Mouse (Mus musculus) heart, postnatal 36 days (tissue): ENCODE data around the gene Xrcc4. TPM values are rescaled to one million over a fixed set of nuclear protein-coding genes. Genes with fewer than 3 reads are reported as not detected.

Experiments used
- DNase-seq, 2 experiments: peaks; one replicate each; pipeline ENCODE4 v3.0.0; 2021 to 2022
- intact Hi-C: fragments of 180-260 bp; cut with DNase I; formaldehyde crosslinking; loops from one replicate; pipeline ENCODE4 v1.15.1; 2025
- total RNA-seq, 2 experiments: library from RNA; stranded (reverse); gene quantifications; 2 replicates each; pipeline ENCODE4 v1.2.3; 2021

The Xrcc4 gene
- total RNA-seq, 2 experiments from 2014 or later = 10.1 to 16.0 TPM

DNA sequence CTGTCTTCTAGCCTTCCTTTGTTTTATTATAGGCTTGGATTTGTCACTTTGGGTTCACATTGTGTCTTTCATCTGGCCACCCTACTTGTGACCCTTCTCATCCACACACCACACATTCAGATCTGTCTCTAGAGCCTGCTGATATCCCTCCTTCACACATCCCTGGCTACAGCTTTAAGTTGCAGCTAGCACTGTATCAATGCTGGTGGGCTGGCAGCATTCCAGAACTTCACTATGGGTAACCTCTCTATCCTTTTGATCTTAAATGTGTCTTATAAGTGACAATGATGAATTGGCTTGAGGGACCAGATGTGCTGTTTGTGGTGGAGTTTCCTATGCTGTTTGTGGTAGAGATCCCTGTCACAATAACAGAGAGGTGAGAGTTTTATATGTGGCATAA is 120.7 kb downstream of the Xrcc4 start:
- DNase-seq = no peak
- intact Hi-C loops = no loop called here

GRCm38 (mm10) chr13:89944354-89944753 is 145.1 kb downstream of the Xrcc4 start:
- intact Hi-C loops = no loop called here
- no peak for DNase-seq

GRCm38 (mm10) chr13:89929477-89929876 is 159.9 kb downstream of the Xrcc4 start:
- peak in 1 of 2 experiments; percentile 32 for DNase-seq
- intact Hi-C loops = no loop called here

DNA sequence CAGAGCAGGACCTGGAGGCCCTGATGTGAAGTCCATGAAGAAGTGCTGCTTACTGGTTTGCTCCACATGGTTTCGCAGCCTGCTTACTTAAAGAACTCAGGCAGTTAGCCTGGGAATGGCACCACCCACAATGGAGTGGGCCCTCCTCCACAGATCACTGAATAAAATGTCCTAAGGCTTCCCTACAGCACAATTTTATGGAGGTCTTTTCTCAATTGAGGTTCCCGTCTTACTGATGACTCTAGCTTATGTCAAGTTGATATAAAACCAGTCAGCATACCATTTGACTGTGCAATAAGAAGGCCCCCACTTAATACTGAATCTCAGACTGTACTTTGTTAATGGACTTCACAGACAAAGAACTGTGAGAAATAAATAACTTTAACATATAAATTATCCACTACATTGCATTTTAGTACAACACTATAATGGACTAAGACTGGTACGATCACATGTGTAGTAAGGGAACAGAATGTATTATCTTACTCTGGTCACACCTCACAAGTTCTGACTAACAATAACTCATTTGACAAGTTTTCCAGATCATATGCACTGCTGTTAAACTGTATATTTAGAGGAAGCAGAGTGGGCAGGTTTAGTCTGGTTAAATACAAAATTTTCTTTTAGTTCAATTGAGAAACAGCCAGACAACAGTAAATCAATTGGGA is 170.5 kb downstream of the Xrcc4 start:
- no peak for DNase-seq
- intact Hi-C loops = no loop called here

GRCm38 (mm10) chr13:89914332-89914731 is 175.1 kb downstream of the Xrcc4 start:
- intact Hi-C loops = no loop called here
- no peak for DNase-seq

DNA sequence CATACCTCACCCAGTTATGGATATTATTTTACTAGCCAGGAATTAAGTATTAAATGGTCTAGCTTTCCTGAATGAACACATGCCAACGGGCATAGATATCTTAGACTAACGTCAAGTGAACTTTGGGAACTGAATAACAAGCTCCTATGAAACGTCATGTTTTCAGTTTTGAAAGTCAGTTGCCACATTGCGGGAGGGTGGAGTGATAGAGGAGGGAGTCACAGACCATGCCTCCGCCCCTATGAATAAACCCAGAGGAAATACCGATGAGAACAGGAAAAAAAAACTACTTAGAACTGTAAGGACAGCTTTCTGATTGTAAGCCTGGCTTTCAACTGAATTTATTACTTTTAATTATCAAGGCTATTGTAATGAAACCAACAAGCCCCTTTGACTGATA is 175.5 kb downstream of the Xrcc4 start:
- DNase-seq = peak in 1 of 2 experiments; percentile 19

GRCm38 (mm10) chr13:89906120-89906519 is 183.3 kb downstream of the Xrcc4 start:
- intact Hi-C loops = no loop called here
- DNase-seq = no peak

More for the DNA sequence above, 175.5 kb downstream of the Xrcc4 start:
- intact Hi-C loops = no loop called here

DNA sequence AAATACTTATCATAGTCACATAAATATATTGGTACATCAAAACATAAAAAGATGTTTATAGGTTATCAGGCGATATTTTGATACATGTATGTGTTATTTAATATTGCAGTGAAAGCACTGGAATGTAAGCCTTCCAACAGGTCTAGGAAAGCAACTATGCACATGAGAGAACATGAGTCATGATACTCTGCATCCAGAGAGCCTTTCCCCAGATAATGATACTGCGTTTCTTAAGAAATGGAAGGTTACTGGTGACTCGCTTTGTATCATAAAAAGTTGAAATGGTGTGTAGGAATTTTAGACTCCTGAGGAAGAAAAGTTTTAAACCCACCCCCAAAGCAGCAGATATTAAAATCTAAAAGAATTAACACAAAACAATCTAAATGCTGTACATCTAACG is 190.3 kb downstream of the Xrcc4 start:
- intact Hi-C loops = no loop called here
- DNase-seq = no peak

DNA sequence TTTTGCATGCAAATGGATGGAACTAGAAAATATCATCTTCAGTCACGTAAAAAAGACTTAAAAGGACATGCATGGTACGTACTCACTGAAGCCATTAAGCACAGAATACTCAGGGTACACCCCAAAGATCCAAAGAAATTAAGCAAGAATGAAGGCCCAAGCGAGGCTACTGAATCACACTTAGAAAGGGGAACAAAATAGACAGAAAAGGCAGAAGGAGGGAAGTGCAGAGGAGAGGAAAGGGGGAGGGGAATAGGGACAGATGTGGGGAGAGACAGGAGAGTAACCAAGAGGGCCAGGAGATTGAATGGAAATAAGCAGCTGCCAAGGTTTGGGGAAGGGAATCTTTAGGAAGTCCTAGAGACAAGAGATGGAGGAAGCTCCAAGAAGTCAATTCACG is 197.3 kb downstream of the Xrcc4 start:
- intact Hi-C loops = no loop called here

GRCm38 (mm10) chr13:89890159-89890558 is 199.2 kb downstream of the Xrcc4 start:
- intact Hi-C loops = no loop called here
- DNase-seq = no peak

More for the DNA sequence above, 197.3 kb downstream of the Xrcc4 start:
- DNase-seq = no peak

DNA sequence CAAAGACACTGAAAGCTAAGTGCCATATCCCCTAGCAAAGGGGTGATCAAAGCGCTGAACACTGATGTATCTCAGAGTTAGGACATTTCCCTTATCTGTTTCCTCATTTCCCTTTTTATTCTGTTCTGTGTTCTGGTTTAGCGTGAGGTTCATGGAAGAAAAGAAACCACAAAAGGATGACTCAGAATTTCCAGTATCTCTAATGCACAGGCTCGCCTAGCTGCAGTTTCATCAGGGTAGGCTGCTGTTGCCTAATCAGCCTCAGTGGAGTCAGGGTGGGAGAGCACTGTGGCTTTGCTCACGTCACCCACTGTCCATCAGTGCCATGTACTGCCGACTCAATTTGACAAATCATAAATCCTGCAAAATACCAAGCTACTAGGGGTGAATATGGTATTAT is 200.3 kb downstream of the Xrcc4 start:
- DNase-seq = peak; percentile 21 to 33
- intact Hi-C loops = no loop called here

- DNase-seq = no peak
- intact Hi-C loops = no loop called here
Observed at GRCm38 (mm10) chr13:89883523-89883922, 205.9 kb downstream of the Xrcc4 start.

DNA sequence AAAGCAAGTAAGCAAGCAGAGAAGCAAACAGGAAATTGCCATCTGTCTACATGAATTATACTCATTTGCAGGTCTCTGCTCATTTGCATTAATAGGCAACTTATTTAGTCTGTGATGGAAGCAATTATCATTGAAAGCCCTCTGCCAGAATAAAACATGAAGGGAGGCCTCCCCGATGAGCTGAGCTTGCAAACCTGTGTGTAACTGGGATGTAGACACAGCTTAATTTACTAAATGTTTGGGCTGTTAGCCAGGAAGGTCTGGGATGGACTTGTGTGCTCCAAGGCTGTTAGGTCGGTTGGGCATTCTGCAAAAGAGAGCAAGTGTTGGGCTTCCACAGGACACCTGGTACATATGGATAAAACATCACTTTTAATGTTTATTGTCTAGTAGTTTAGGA is 208.1 kb downstream of the Xrcc4 start:
- DNase-seq = no peak
- intact Hi-C loops = no loop called here

DNA sequence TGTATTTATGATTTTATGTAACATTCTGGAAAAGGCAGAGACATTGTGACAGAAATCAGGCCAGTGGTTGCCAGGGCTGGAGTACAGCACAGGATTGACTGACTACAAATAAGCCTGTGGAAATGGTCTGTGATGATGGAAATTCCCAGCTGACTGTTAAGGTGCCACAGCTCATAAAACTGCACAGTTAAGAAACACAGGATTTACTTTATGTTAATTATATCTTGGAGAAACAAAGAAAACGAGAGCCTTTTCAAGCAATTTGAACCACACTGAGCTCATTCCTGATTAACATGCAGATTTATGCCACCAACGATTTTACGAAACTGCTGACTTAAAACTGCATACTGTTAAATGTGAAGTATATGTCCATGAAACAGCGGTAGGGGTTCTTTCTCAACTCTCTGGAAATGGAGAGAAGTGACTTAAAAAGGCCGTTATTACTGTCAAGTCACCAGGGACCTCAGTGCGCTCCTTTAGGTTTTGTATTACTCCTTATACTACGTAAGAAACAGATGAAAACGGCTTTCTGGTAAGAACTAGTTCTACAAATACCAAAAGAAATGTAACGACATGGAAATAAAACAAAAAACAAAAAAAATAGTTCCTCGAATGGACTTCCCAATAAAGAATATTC is 210.5 kb downstream of the Xrcc4 start:
- intact Hi-C loops = no loop called here
- no peak for DNase-seq

DNA sequence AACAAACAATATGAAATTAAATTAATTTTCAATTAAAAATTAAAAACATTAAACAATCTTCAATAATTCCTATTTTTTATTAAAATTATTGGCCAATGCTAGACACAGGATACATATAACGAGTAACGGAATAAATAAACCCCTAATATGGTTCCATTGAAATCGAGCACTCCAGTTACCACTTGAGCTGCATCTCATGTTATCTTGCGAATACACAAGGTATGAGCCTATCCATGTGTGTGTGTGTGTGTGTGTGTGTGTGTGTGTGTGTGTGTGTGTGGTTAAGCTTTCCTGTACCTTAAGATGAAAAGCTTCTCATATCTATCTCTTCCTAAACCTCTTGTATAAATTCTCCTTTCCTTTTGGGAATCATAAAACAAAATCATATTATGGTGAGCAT is 213.9 kb downstream of the Xrcc4 start:
- no peak for DNase-seq
- intact Hi-C loops = no loop called here

DNA sequence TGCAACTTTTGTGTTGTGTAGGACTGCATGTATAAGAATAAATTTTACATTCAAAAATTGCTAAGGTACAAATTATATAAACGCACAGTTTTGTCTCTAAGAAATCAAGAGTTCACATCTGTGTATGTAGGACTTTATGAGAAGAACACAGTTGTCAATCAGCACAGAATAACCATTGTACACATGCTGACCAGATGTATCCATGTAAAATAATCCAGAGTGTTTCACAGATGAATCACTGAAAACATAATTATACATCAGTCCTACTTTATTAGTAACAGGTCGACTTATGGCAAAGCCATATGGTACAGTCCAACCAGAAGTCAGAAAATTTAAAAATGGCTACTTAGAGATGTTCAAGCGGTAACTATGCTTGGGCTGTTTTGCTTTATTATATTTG is 216.7 kb downstream of the Xrcc4 start:
- intact Hi-C loops = no loop called here
- no peak for DNase-seq

- intact Hi-C loops = no loop called here
- DNase-seq = no peak
Observed at GRCm38 (mm10) chr13:89854139-89854538, 235.3 kb downstream of the Xrcc4 start.

DNA sequence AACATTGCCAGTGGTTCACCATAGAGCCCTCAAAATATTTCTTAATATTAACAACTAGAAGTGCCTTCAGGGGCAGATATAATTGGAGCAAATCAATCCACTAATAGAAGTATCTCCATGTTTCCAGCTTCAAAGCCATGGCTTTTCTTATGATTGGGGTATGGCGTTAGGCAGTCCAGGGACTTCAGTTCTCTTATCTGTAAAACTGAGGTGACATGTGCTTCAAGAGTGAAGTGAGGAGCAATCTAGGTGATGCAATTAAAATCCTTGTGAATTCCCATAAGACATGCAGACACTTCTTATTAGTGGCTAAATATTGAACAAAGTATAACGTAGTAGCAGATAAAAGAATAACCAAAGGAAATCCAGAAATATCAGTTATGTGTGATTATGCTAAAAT is 238.7 kb downstream of the Xrcc4 start:
- DNase-seq = no peak
- intact Hi-C loops = no loop called here

- DNase-seq = no peak
- intact Hi-C loops = no loop called here
Observed at GRCm38 (mm10) chr13:89849955-89850354, 239.5 kb downstream of the Xrcc4 start.

GRCm38 (mm10) chr13:89838635-89839034 is 250.8 kb downstream of the Xrcc4 start:
- DNase-seq = no peak
- intact Hi-C loops = no loop called here

DNA sequence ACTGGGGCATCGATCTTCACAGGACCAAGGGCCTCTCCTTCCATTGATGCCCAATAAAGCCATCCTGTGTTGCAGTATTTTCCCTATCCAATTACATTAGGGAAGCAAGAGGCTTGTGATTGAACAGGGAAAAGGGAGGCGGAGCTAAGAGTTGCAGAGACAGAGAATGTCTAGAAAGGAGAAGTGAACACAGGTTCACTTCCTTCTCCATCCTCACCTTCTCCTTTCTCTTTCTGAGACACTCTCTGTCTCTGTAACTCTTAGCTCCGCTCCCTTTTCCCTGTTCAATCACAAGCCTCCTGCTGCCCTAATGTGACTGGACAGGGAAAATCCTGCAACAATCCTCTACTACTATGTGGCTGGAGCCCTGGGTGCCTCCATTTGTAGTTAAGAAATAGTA is 254.9 kb downstream of the Xrcc4 start:
- intact Hi-C loops = no loop called here
- no peak for DNase-seq

DNA sequence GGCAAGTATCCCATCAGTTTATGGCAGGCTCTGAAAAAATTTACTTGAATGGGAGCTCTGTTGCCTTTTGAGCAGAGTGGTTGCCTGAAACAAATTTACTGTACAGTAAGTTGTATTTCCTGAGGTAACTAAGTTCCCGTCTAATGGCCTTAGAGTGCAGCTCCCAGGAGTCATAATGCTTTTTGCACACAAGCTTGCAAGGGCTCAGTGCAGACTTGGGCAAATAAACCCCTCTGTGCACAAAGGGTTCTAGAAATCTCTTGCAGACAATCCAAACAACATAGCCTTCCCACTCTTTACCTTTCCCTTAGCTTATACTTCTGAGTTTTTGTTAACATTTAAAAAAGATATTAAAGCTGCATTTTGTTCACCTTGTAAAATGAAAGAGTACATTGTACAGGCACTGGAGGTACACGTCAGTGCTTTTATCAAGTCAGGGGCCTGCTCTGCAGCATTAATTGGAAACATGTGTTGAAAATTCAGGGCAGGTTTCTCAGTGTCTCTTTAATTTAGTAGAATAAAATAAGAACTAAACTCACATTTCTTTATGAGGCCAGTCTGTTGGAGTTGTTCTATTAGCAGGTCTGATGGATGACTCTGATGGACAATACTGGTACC is 256.2 kb downstream of the Xrcc4 start:
- no peak for DNase-seq
- intact Hi-C loops = no loop called here
